Mouse (Mus musculus): ENCODE measurements around the gene Trabd.

Gene Trabd

GRCm38 (mm10) chr15:89078208-89078836 lies 3.4 kb downstream of the Trabd start:
- DNase-seq (ENCODE audit: low spot score in 2 of 2) = no peak

- DNase-seq (ENCODE audit: low spot score in 2 of 2) = no peak
Measured at GRCm38 (mm10) chr15:89083906-89084305, 9.0 kb downstream of the Trabd start.

- DNase-seq (ENCODE audit: low spot score in 2 of 2) = no peak
Measured at GRCm38 (mm10) chr15:89084826-89085225, 9.9 kb downstream of the Trabd start.

- peak; percentile 95 for DNase-seq (ENCODE audit: low spot score in 2 of 2)
Measured at GRCm38 (mm10) chr15:89088607-89089247, 13.8 kb downstream of the Trabd start, which contains the start of gene Selenoo. Gene Selenoo, plus strand, starts transcription at chr15:89089084.

- no peak for DNase-seq (ENCODE audit: low spot score in 2 of 2)
Measured at GRCm38 (mm10) chr15:89089248-89090051, 14.5 kb downstream of the Trabd start.

GRCm38 (mm10) chr15:89090662-89091061 lies 15.7 kb downstream of the Trabd start:
- no peak for DNase-seq (ENCODE audit: low spot score in 2 of 2)

- DNase-seq (ENCODE audit: low spot score in 2 of 2) = no peak
Measured at GRCm38 (mm10) chr15:89092181-89092580, 17.3 kb downstream of the Trabd start.

- peak in 1 of 2 experiments; percentile 35 for DNase-seq (ENCODE audit: low spot score in 2 of 2)
Measured at GRCm38 (mm10) chr15:89097450-89097849, 22.5 kb downstream of the Trabd start.

GRCm38 (mm10) chr15:89098616-89099015 lies 23.7 kb downstream of the Trabd start:
- no peak for DNase-seq (ENCODE audit: low spot score in 2 of 2)

- DNase-seq (ENCODE audit: low spot score in 2 of 2) = peak in 1 of 2 experiments; percentile 34
Measured at GRCm38 (mm10) chr15:89100823-89101222, 25.9 kb downstream of the Trabd start.

- peak in 1 of 2 experiments; percentile 33 for DNase-seq (ENCODE audit: low spot score in 2 of 2)
Measured at GRCm38 (mm10) chr15:89102646-89103045, 27.7 kb downstream of the Trabd start.

GRCm38 (mm10) chr15:89103921-89104320 lies 29.0 kb downstream of the Trabd start:
- DNase-seq (ENCODE audit: low spot score in 2 of 2) = peak; percentile 32 to 33

GRCm38 (mm10) chr15:89104425-89104824 lies 29.5 kb downstream of the Trabd start:
- peak; percentile 18 to 35 for DNase-seq (ENCODE audit: low spot score in 2 of 2)

GRCm38 (mm10) chr15:89106073-89106472 lies 31.1 kb downstream of the Trabd start:
- DNase-seq (ENCODE audit: low spot score in 2 of 2) = peak in 1 of 2 experiments; percentile 39

GRCm38 (mm10) chr15:89106976-89107375 lies 32.1 kb downstream of the Trabd start:
- DNase-seq (ENCODE audit: low spot score in 2 of 2) = no peak

GRCm38 (mm10) chr15:89110147-89110546 lies 35.2 kb downstream of the Trabd start:
- no peak for DNase-seq (ENCODE audit: low spot score in 2 of 2)

- DNase-seq (ENCODE audit: low spot score in 2 of 2) = no peak
Measured at GRCm38 (mm10) chr15:89118007-89118406, 43.1 kb downstream of the Trabd start.

- DNase-seq (ENCODE audit: low spot score in 2 of 2) = peak; percentile 97
Measured at GRCm38 (mm10) chr15:89122649-89123366, 47.9 kb downstream of the Trabd start, which contains the start of gene Tubgcp6. Gene Tubgcp6, minus strand, starts transcription at chr15:89123112.

GRCm38 (mm10) chr15:89123595-89123994 lies 48.7 kb downstream of the Trabd start:
- peak; percentile 74 to 76 for DNase-seq (ENCODE audit: low spot score in 2 of 2)

GRCm38 (mm10) chr15:89124312-89124711 lies 49.4 kb downstream of the Trabd start:
- peak in 1 of 2 experiments; percentile 34 for DNase-seq (ENCODE audit: low spot score in 2 of 2)

- peak in 1 of 2 experiments; percentile 25 for DNase-seq (ENCODE audit: low spot score in 2 of 2)
Measured at GRCm38 (mm10) chr15:89125351-89125750, 50.4 kb downstream of the Trabd start.

- peak in 1 of 2 experiments; percentile 34 for DNase-seq (ENCODE audit: low spot score in 2 of 2)
Measured at GRCm38 (mm10) chr15:89126622-89127021, 51.7 kb downstream of the Trabd start.

Data from right cerebral cortex, postnatal 10 days (tissue).